Mouse (Mus musculus): ENCODE results near the gene Zbtb38.

- TF ChIP-seq CTCF (IDR thresholded peaks at IDR 0.05; ENCODE audit: low read depth, low read length) (0 out of 2 replicates have a peak, but pooled peaks have one; percentile 28), POLR2A (IDR thresholded peaks at IDR 0.05; ENCODE audit: extremely low read depth, insufficient read depth, low read length) (no peak)
Measured at GRCm38 (mm10) chr9:96652763-96653162, 99.9 kb downstream of the Zbtb38 start.

Measured in liver, adult 2 months (tissue).